ENCODE assay signal across 14 mouse cellular contexts in the genomic region with DNA sequence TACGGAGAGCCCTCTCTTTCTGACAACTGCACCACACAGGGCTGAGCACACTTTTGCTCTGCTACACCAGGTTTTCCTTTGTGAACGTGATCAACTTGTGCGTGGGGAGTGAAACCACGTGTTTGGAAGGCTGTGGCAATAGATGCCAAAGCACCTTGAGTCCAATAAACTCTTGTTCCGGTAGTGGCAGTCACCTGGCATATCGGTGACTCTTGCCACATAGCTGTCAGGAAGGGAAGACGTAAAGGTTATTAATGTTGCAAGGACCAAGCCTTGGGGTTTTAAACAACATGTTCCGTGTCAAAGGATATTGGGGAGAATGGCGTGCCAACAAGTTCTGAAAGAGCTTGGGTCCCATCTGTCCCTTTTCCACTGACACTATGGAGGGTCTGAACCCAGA. TPM values are rescaled to one million over a fixed set of nuclear protein-coding genes. Genes with fewer than 3 reads are reported as not detected.
"Had no signal": no experiment of that assay in that cellular context is flagged by ENCODE, and none has a peak within 500 bp of the region (broad histone marks: within the 10 kb centered on the region; RNA-seq: fewer than 3 reads in every experiment).

No protein-coding gene starts in this region.

- ATAC-seq: midbrain, embryonic 15.5 days had no signal

- H3K9ac ChIP-seq: lung, embryonic 14.5 days; midbrain, embryonic 12.5 days; midbrain, embryonic 15.5 days; neural tube, embryonic 12.5 days; stomach, embryonic 15.5 days had no signal

- H3K4me2 ChIP-seq: lung, embryonic 14.5 days; midbrain, embryonic 12.5 days; midbrain, embryonic 15.5 days; neural tube, embryonic 12.5 days; stomach, embryonic 15.5 days had no signal

- H3K36me3 ChIP-seq: midbrain, embryonic 12.5 days; midbrain, embryonic 15.5 days; neural tube, embryonic 12.5 days; stomach, embryonic 15.5 days had no signal

- H3K9me3 ChIP-seq: midbrain, embryonic 12.5 days; midbrain, embryonic 15.5 days; neural tube, embryonic 12.5 days; stomach, embryonic 15.5 days had no signal

- H3K27me3 ChIP-seq: midbrain, embryonic 12.5 days; midbrain, embryonic 15.5 days; neural tube, embryonic 12.5 days; stomach, embryonic 15.5 days had no signal

- H3K27ac ChIP-seq: midbrain, embryonic 12.5 days; midbrain, embryonic 15.5 days; neural tube, embryonic 12.5 days; stomach, embryonic 15.5 days; stomach, postnatal 0 days had no signal

- DNase-seq: lung, adult 18-20 months; lung, embryonic 14.5 days; lung, postnatal 10 days; right cerebral cortex, postnatal 14 days; thymus, adult 2 months; thymus, postnatal 25 days; thymus, postnatal 4 days had no signal

- H3K4me3 ChIP-seq: midbrain, embryonic 12.5 days; midbrain, embryonic 15.5 days; neural tube, embryonic 12.5 days; stomach, embryonic 15.5 days had no signal

- H3K4me1 ChIP-seq: midbrain, embryonic 12.5 days; midbrain, embryonic 15.5 days; neural tube, embryonic 12.5 days had no signal

RNA-seq across cellular contexts. Expression of a gene that starts 12.7 kb away (rescaled TPM):
- total RNA-seq: monocyte, adult 5-6 weeks; neutrophil, adult 5-6 weeks had no signal
